Mouse (Mus musculus) layer of hippocampus, postnatal 14 days (tissue): ENCODE results near the gene Atp6ap1. TPM values are rescaled to one million over a fixed set of nuclear protein-coding genes. Genes with fewer than 3 reads are reported as not detected.
A peak's percentile ranks its signal among the peaks of the same experiment; 100 is the strongest.

Experiments used
- DNase-seq, 2 experiments: peaks; one replicate each; pipeline ENCODE4 v3.0.0; 2021 to 2022; ENCODE audit warnings: low spot score in 2 of 2, mixed read lengths in 1 of 2
- microRNA-seq, 2 experiments: library from miRNA; unstranded; fragments of <30 nt; microRNA quantifications; one replicate each; pipeline ENCODE4 v1.2.0; 2021
- total RNA-seq, 2 experiments: library from RNA; stranded (reverse); gene quantifications; 2 replicates each; pipeline ENCODE4 v1.2.3; 2021

Gene Atp6ap1
- total RNA-seq, 2 experiments from 2014 or later, result 302 to 318 TPM

- no peak for DNase-seq
Observed at GRCm38 (mm10) chrX:74298348-74298747, 1.5 kb downstream of the Atp6ap1 start.

- DNase-seq, result no peak
Observed at GRCm38 (mm10) chrX:74299721-74300120, 2.8 kb downstream of the Atp6ap1 start.

GRCm38 (mm10) chrX:74304867-74305700 is 8.2 kb downstream of the Atp6ap1 start, which contains the start of gene Gdi1:
Gene Gdi1, plus strand, starts transcription at chrX:74304998.
- peak; percentile 67 to 82 for DNase-seq

GRCm38 (mm10) chrX:74312540-74313464 is 15.9 kb downstream of the Atp6ap1 start, which contains the start of gene Fam50a:
Gene Fam50a, plus strand, starts transcription at chrX:74313033.
- peak; percentile 82 to 88 for DNase-seq

GRCm38 (mm10) chrX:74328725-74329161 is 31.8 kb downstream of the Atp6ap1 start, which contains the start of gene Plxna3:
Gene Plxna3, plus strand, starts transcription at chrX:74329066.
- peak; percentile 49 to 66 for DNase-seq

- DNase-seq, result no peak
Observed at GRCm38 (mm10) chrX:74329215-74329671, 32.3 kb downstream of the Atp6ap1 start.

- DNase-seq, result no peak
Observed at GRCm38 (mm10) chrX:74330166-74330930, 33.5 kb downstream of the Atp6ap1 start.

GRCm38 (mm10) chrX:74352645-74353466 is 56.0 kb downstream of the Atp6ap1 start:
- DNase-seq, result no peak

- DNase-seq, result peak; percentile 71 to 74
Observed at GRCm38 (mm10) chrX:74353467-74353770, 56.5 kb downstream of the Atp6ap1 start, which contains the start of gene Lage3. Gene Lage3, minus strand, starts transcription at chrX:74353618.

Small RNA genes within 50 kb of the gene (microRNA-seq; reads per million reads assigned to microRNA genes)
- 0 to 0.45 reads per million in 2 experiments for gene Mir7091
- 0 to 0.28 reads per million in 2 experiments for gene Mir7092

Other genes starting within 250 kb of the Atp6ap1 start
- not detected for gene Opn1mw, start 169.6 kb upstream of the Atp6ap1 start, total RNA-seq
- gene Mecp2, start 161.7 kb upstream of the Atp6ap1 start, total RNA-seq, result 10 to 100 TPM; 75.0 to 77.6 TPM
- gene Tex28, start 129.3 kb upstream of the Atp6ap1 start, total RNA-seq, result not detected
- not detected for gene Tktl1, start 119.8 kb upstream of the Atp6ap1 start, total RNA-seq
- gene Flna, start 47.3 kb upstream of the Atp6ap1 start, total RNA-seq, result 100 to 1,000 TPM; 133 to 154 TPM
- 10 to 100 TPM; 37.9 to 39.3 TPM for gene Emd, start 42.4 kb upstream of the Atp6ap1 start, total RNA-seq
- gene Rpl10, start 26.3 kb upstream of the Atp6ap1 start, total RNA-seq, result 100 to 1,000 TPM; 156 to 173 TPM
- gene Taz, start 15.2 kb upstream of the Atp6ap1 start, total RNA-seq, result 10 to 100 TPM; 47.9 to 67.4 TPM
- 1 to 10 TPM; 2.0 to 2.2 TPM for gene Dnase1l1, start 14.8 kb upstream of the Atp6ap1 start, total RNA-seq
- gene Gdi1, start 7.9 kb downstream of the Atp6ap1 start, total RNA-seq, result 100 to 1,000 TPM; 656 to 707 TPM
- 10 to 100 TPM; 36.5 to 44.4 TPM for gene Fam50a, start 15.9 kb downstream of the Atp6ap1 start, total RNA-seq
- 10 to 100 TPM; 41.8 to 42.3 TPM for gene Plxna3, start 32.0 kb downstream of the Atp6ap1 start, total RNA-seq
- gene Lage3, start 56.5 kb downstream of the Atp6ap1 start, total RNA-seq, result 10 to 100 TPM; 32.6 to 35.7 TPM
- gene Ubl4a, start 76.1 kb downstream of the Atp6ap1 start, total RNA-seq, result 10 to 100 TPM; 57.5 to 59.6 TPM
- 1 to 10 TPM; 1.8 to 2.0 TPM for gene Slc10a3, start 76.3 kb downstream of the Atp6ap1 start, total RNA-seq
- gene Fam3a, start 96.2 kb downstream of the Atp6ap1 start, total RNA-seq, result 10 to 100 TPM; 16.9 to 23.5 TPM
- gene Ikbkg, start 96.2 kb downstream of the Atp6ap1 start, total RNA-seq, result 10 to 100 TPM; 45.3 to 47.5 TPM
- gene G6pdx, start 132.1 kb downstream of the Atp6ap1 start, total RNA-seq, result 10 to 100 TPM; 28.4 to 30.5 TPM
- gene Gm6880, start 184.3 kb downstream of the Atp6ap1 start, total RNA-seq, result not detected